In genomic region chr11:84868786-84869259, GRCm38 (mm10) we compare ENCODE assay signal across 8 mouse cellular contexts. TPM values are rescaled to one million over a fixed set of nuclear protein-coding genes. Genes with fewer than 3 reads are reported as not detected.
DNase-seq lines count a peak whose midpoint lies in the region; ATAC-seq and TF ChIP-seq lines count a peak whose summit lies in the region.

No protein-coding gene starts in this region.

- ATAC-seq in heart, embryonic 16.5 days (replicated peaks; ENCODE audit: extremely low read depth, insufficient read depth, low FRiP score), result no peak
- ATAC-seq in midbrain, embryonic 13.5 days, result no peak
- ATAC-seq in megakaryocyte-erythroid progenitor cell, adult 5-6 weeks (replicated peaks; ENCODE audit: low FRiP score, low TSS enrichment, poor library complexity, severe bottlenecking), result no peak

- H3K27me3 ChIP-seq in heart, embryonic 16.5 days (ENCODE audit: control insufficient read depth, insufficient read depth, low read length), result no peaks in the 10 kb centered on the region
- H3K27me3 ChIP-seq in hindbrain, embryonic 10.5 days (ENCODE audit: insufficient read depth, poor library complexity, severe bottlenecking), result no peaks in the 10 kb centered on the region
- no peaks in the 10 kb centered on the region for H3K27me3 ChIP-seq in midbrain, embryonic 13.5 days

- H3K36me3 ChIP-seq in heart, embryonic 16.5 days (ENCODE audit: control insufficient read depth, insufficient read depth), result no peaks in the 10 kb centered on the region
- no peaks in the 10 kb centered on the region; the same call in 1 of the 2 replicates for H3K36me3 ChIP-seq in ES-E14 (ENCODE audit: control insufficient read depth, insufficient read depth, low read length, poor library complexity, severe bottlenecking)
- peaks cover 5% of the 10 kb centered on the region for H3K36me3 ChIP-seq in hindbrain, embryonic 10.5 days
- H3K36me3 ChIP-seq in midbrain, embryonic 13.5 days, result no peaks in the 10 kb centered on the region

- no peaks in the 10 kb centered on the region for H3K9me3 ChIP-seq in heart, embryonic 16.5 days (replicated peaks; ENCODE audit: control insufficient read depth, low read length)
- H3K9me3 ChIP-seq in ES-E14 (ENCODE audit: control insufficient read depth, insufficient read depth, low read depth, low read length), result no peaks in the 10 kb centered on the region
- H3K9me3 ChIP-seq in hindbrain, embryonic 10.5 days, result no peaks in the 10 kb centered on the region
- H3K9me3 ChIP-seq in midbrain, embryonic 13.5 days, result no peaks in the 10 kb centered on the region

- WGBS in heart, embryonic 16.5 days, result 4% methylated on average over 7 of the region's 7 CpGs
- 18% methylated on average over 7 of the region's 7 CpGs for WGBS in hindbrain, embryonic 10.5 days
- 16% methylated on average over 7 of the region's 7 CpGs for WGBS in midbrain, embryonic 13.5 days

- in situ Hi-C loops in ES-E14 (cut with MboI; ENCODE audit: low sequenced_read_pairs in 2 of 2, unreplicated experiment in 2 of 2), result no loop called here

- H3K27ac ChIP-seq in heart, embryonic 16.5 days (ENCODE audit: low read length), result peak overlapping the region; percentile 96
- no peak overlapping the region for H3K27ac ChIP-seq in ES-E14 (ENCODE audit: insufficient read depth, low read depth, low read length, poor library complexity, severe bottlenecking)
- H3K27ac ChIP-seq in hindbrain, embryonic 10.5 days, result peak overlapping the region; percentile 97
- H3K27ac ChIP-seq in midbrain, embryonic 13.5 days, result peak overlapping the region; percentile 99; the same call in 1 of the 2 replicates

- H3K4me3 ChIP-seq in heart, embryonic 16.5 days (ENCODE audit: low read length), result peak overlapping the region; percentile 98
- peak overlapping the region; percentile 88 to 90 for H3K4me3 ChIP-seq in ES-E14 (ENCODE audit: insufficient read depth in 1 of 2, low read depth in 1 of 2, low read length in 2 of 2, poor library complexity in 1 of 2, severe bottlenecking in 1 of 2)
- H3K4me3 ChIP-seq in hindbrain, embryonic 10.5 days, result peak overlapping the region; percentile 96
- peak overlapping the region; percentile 69 for H3K4me3 ChIP-seq in midbrain, embryonic 13.5 days (replicated peaks)

- intact Hi-C loops in heart, postnatal 36 days (cut with DNase I), result no loop called here

- H3K9ac ChIP-seq in heart, embryonic 16.5 days (ENCODE audit: low read length), result peak overlapping the region; percentile 96
- peak overlapping the region; percentile 19; the same call in 1 of the 2 replicates for H3K9ac ChIP-seq in ES-E14 (ENCODE audit: insufficient read depth, low read depth, low read length, poor library complexity, severe bottlenecking)
- peak overlapping the region; percentile 87 for H3K9ac ChIP-seq in midbrain, embryonic 13.5 days (replicated peaks)

- peaks cover 22% of the 10 kb centered on the region for H3K4me1 ChIP-seq in heart, embryonic 16.5 days (ENCODE audit: control insufficient read depth, insufficient read depth, low read length)
- peaks cover 2 to 7% of the 10 kb centered on the region in 2 experiments; a peak in 3 of 4 replicates for H3K4me1 ChIP-seq in ES-E14 (ENCODE audit: control insufficient read depth in 2 of 2, insufficient read depth in 2 of 2, low read length in 2 of 2, poor library complexity in 1 of 2)
- H3K4me1 ChIP-seq in hindbrain, embryonic 10.5 days (replicated peaks), result peaks cover 41% of the 10 kb centered on the region
- H3K4me1 ChIP-seq in midbrain, embryonic 13.5 days (replicated peaks), result peaks cover 36% of the 10 kb centered on the region

- DNase-seq in heart, postnatal 36 days, result no peak
- DNase-seq in ES-E14 (ENCODE audit: low read depth, low spot score), result no peak
- no peak for DNase-seq in hindbrain, embryonic 10.5 days (ENCODE audit: low spot score)
- no peak for DNase-seq in ovary, postnatal 36 days (ENCODE audit: low spot score)
- no peak for DNase-seq in urinary bladder, adult 18-20 months (ENCODE audit: low spot score in 2 of 2)

- H3K4me2 ChIP-seq in heart, embryonic 16.5 days (ENCODE audit: low read depth, low read length), result peak overlapping the region; percentile 88
- peak overlapping the region; percentile 71 for H3K4me2 ChIP-seq in midbrain, embryonic 13.5 days (replicated peaks)

TF ChIP-seq in ES-E14, 5 proteins besides CTCF, POLR2A, EP300 and RAD21:
- TF ChIP-seq HCFC1 (IDR thresholded peaks at IDR 0.05; ENCODE audit: borderline replicate concordance, insufficient read depth, low read length) (no peak), MAFK (IDR thresholded peaks at IDR 0.05; ENCODE audit: insufficient read depth, low read depth, low read length) (no peak), CHD2 (IDR thresholded peaks at IDR 0.05; ENCODE audit: low read depth, low read length) (no peak), ZNF384 (IDR thresholded peaks at IDR 0.05; ENCODE audit: low read depth, low read length) (no peak), ZC3H11A (IDR thresholded peaks at IDR 0.05; ENCODE audit: borderline replicate concordance, low read depth, low read length) (no peak)

RNA-seq across cellular contexts. Expression of gene Ggnbp2, which starts 1.8 kb away (rescaled TPM):
- polyA plus RNA-seq in heart, embryonic 16.5 days (2015; fragmentation: Nextera tagmentation; extraction: Ambion mirVana), result 50.0 and 55.8 TPM in 2 replicates
- total RNA-seq in heart, postnatal 36 days (2021), result 10 to 100 TPM; 48.3 to 48.8 TPM
- 38.6 and 59.1 TPM in 2 replicates for total RNA-seq in ES-E14 (2012; rRNA removed)
- polyA plus RNA-seq in hindbrain, embryonic 10.5 days (2016; fragmentation: Nextera tagmentation; extraction: Ambion mirVana), result 53.4 and 56.5 TPM in 2 replicates
- polyA plus RNA-seq in midbrain, embryonic 13.5 days (2015; fragmentation: Nextera tagmentation; extraction: Ambion mirVana), result 75.1 and 75.7 TPM in 2 replicates
- 91.1 and 108 TPM in 2 replicates for total RNA-seq in megakaryocyte-erythroid progenitor cell, adult 5-6 weeks (2014; fragmentation: Nextera tagmentation)
- total RNA-seq in megakaryocyte-erythroid progenitor cell, adult 5-6 weeks (2017), result 155 and 184 TPM in 2 replicates

RNA-seq across cellular contexts. Expression of gene Myo19, which starts 11.1 kb away (rescaled TPM):
- polyA plus RNA-seq in heart, embryonic 16.5 days (2015; fragmentation: Nextera tagmentation; extraction: Ambion mirVana), result 6.6 and 6.8 TPM in 2 replicates
- total RNA-seq in heart, postnatal 36 days (2021), result 1 to 10 TPM; 5.5 to 5.8 TPM
- total RNA-seq in ES-E14 (2012; rRNA removed), result 16.2 and 20.2 TPM in 2 replicates
- polyA plus RNA-seq in hindbrain, embryonic 10.5 days (2016; fragmentation: Nextera tagmentation; extraction: Ambion mirVana), result 9.9 and 11.3 TPM in 2 replicates
- polyA plus RNA-seq in midbrain, embryonic 13.5 days (2015; fragmentation: Nextera tagmentation; extraction: Ambion mirVana), result 6.2 and 6.3 TPM in 2 replicates
- 15.2 and 24.5 TPM in 2 replicates for total RNA-seq in megakaryocyte-erythroid progenitor cell, adult 5-6 weeks (2014; fragmentation: Nextera tagmentation)
- total RNA-seq in megakaryocyte-erythroid progenitor cell, adult 5-6 weeks (2017), result 3.5 and 10.3 TPM in 2 replicates

RNA-seq across cellular contexts. Expression of gene Pigw, which starts 11.3 kb away (rescaled TPM):
- 2.8 and 3.0 TPM in 2 replicates for polyA plus RNA-seq in heart, embryonic 16.5 days (2015; fragmentation: Nextera tagmentation; extraction: Ambion mirVana)
- total RNA-seq in heart, postnatal 36 days (2021), result 1 to 10 TPM; 4.7 to 7.6 TPM
- 7.2 and 7.7 TPM in 2 replicates for total RNA-seq in ES-E14 (2012; rRNA removed)
- polyA plus RNA-seq in hindbrain, embryonic 10.5 days (2016; fragmentation: Nextera tagmentation; extraction: Ambion mirVana), result 2.6 and 2.7 TPM in 2 replicates
- polyA plus RNA-seq in midbrain, embryonic 13.5 days (2015; fragmentation: Nextera tagmentation; extraction: Ambion mirVana), result 2.3 and 3.1 TPM in 2 replicates
- total RNA-seq in megakaryocyte-erythroid progenitor cell, adult 5-6 weeks (2014; fragmentation: Nextera tagmentation), result 10.2 and 11.1 TPM in 2 replicates
- 12.3 and 14.5 TPM in 2 replicates for total RNA-seq in megakaryocyte-erythroid progenitor cell, adult 5-6 weeks (2017)

RNA-seq across cellular contexts. Expression of gene Dhrs11, which starts 40.0 kb away (rescaled TPM):
- polyA plus RNA-seq in heart, embryonic 16.5 days (2015; fragmentation: Nextera tagmentation; extraction: Ambion mirVana), result 73.8 and 81.8 TPM in 2 replicates
- total RNA-seq in heart, postnatal 36 days (2021), result 100 to 1,000 TPM; 102 to 108 TPM
- 5.2 and 6.2 TPM in 2 replicates for total RNA-seq in ES-E14 (2012; rRNA removed)
- polyA plus RNA-seq in hindbrain, embryonic 10.5 days (2016; fragmentation: Nextera tagmentation; extraction: Ambion mirVana), result 13.1 and 15.1 TPM in 2 replicates
- polyA plus RNA-seq in midbrain, embryonic 13.5 days (2015; fragmentation: Nextera tagmentation; extraction: Ambion mirVana), result 4.9 and 5.2 TPM in 2 replicates
- total RNA-seq in megakaryocyte-erythroid progenitor cell, adult 5-6 weeks (2014; fragmentation: Nextera tagmentation), result 48.3 and 77.1 TPM in 2 replicates
- 22.0 and 43.6 TPM in 2 replicates for total RNA-seq in megakaryocyte-erythroid progenitor cell, adult 5-6 weeks (2017)

RNA-seq across cellular contexts. Expression of gene Znhit3, which starts 47.3 kb away (rescaled TPM):
- 37.6 and 38.0 TPM in 2 replicates for polyA plus RNA-seq in heart, embryonic 16.5 days (2015; fragmentation: Nextera tagmentation; extraction: Ambion mirVana)
- total RNA-seq in heart, postnatal 36 days (2021), result 10 to 100 TPM in 1 of 2 experiments, 1 to 10 TPM in 1; 8.8 to 10.5 TPM
- 57.4 and 80.4 TPM in 2 replicates for total RNA-seq in ES-E14 (2012; rRNA removed)
- 87.0 and 93.5 TPM in 2 replicates for polyA plus RNA-seq in hindbrain, embryonic 10.5 days (2016; fragmentation: Nextera tagmentation; extraction: Ambion mirVana)
- polyA plus RNA-seq in midbrain, embryonic 13.5 days (2015; fragmentation: Nextera tagmentation; extraction: Ambion mirVana), result 67.4 and 68.1 TPM in 2 replicates
- 32.7 and 51.7 TPM in 2 replicates for total RNA-seq in megakaryocyte-erythroid progenitor cell, adult 5-6 weeks (2014; fragmentation: Nextera tagmentation)
- total RNA-seq in megakaryocyte-erythroid progenitor cell, adult 5-6 weeks (2017), result 31.9 and 41.2 TPM in 2 replicates

Comparison
In these comparisons a context has a peak if more than half of its experiments do, and no peak if none do; other contexts are left out.
1. H3K9ac ChIP-seq: peak in every context shown above with its lines; median percentile 96 in heart, embryonic 16.5 days; 87 in midbrain, embryonic 13.5 days; 19 in ES-E14.